Mouse (Mus musculus): Measurements from ENCODE around the gene Rps3. TPM values are rescaled to one million over a fixed set of nuclear protein-coding genes. Genes with fewer than 3 reads are reported as not detected.

The Rps3 gene
- 876 and 912 TPM in 2 replicates for polyA plus RNA-seq (2014; fragmentation: Nextera tagmentation; extraction: Ambion mirVana)

GRCm38 (mm10) chr7:99483271-99483923, at the start of gene Rps3:
Gene Rps3 (minus strand): TSS chr7:99483738.
- H3K4me3 ChIP-seq (ENCODE audit: low read depth, low read length), result peak within 1 kb of the TSS; percentile 79
- ATAC-seq (ENCODE audit: low read depth), result peak; percentile 95
- H3K9me3 ChIP-seq (ENCODE audit: control insufficient read depth, low read length), result no peaks in the 10 kb centered on the region

GRCm38 (mm10) chr7:99532526-99532925, 49.0 kb upstream of the Rps3 start:
- no peak for ATAC-seq (ENCODE audit: low read depth)
- Histone ChIP-seq H3K9me3 (ENCODE audit: control insufficient read depth, low read length) (no peaks in the 10 kb centered on the region), H3K4me3 (ENCODE audit: low read depth, low read length) (no peak overlapping the region), H3K4me1 (ENCODE audit: control insufficient read depth, insufficient read depth, low read length) (peaks cover 10% of the 10 kb centered on the region; the same call in 1 of the 2 replicates), H3K4me2 (ENCODE audit: low read depth, low read length) (no peak overlapping the region), H3K27ac (replicated peaks; ENCODE audit: low read depth, low read length) (no peak overlapping the region), H3K36me3 (ENCODE audit: control insufficient read depth, insufficient read depth, low read length) (no peaks in the 10 kb centered on the region), H3K27me3 (replicated peaks; ENCODE audit: control insufficient read depth, insufficient read depth, low read length) (no peaks in the 10 kb centered on the region), H3K9ac (ENCODE audit: low read depth, low read length) (no peak overlapping the region)
- WGBS, result 79% methylated on average over 4 of the region's 4 CpGs
- no peak for DNase-seq (ENCODE audit: low spot score)

More at GRCm38 (mm10) chr7:99483271-99483923, at the start of gene Rps3:
- H3K9ac ChIP-seq (ENCODE audit: low read depth, low read length), result peak within 1 kb of the TSS; percentile 88
- H3K4me1 ChIP-seq (ENCODE audit: control insufficient read depth, insufficient read depth, low read length), result peaks cover 21% of the 10 kb centered on the region
- peak within 1 kb of the TSS; percentile 81 for H3K27ac ChIP-seq (replicated peaks; ENCODE audit: low read depth, low read length)
- H3K4me2 ChIP-seq (ENCODE audit: low read depth, low read length), result peak within 1 kb of the TSS; percentile 97
- H3K27me3 ChIP-seq (replicated peaks; ENCODE audit: control insufficient read depth, insufficient read depth, low read length), result no peaks in the 10 kb centered on the region
- peak; percentile 99 for DNase-seq (ENCODE audit: low spot score)
- under 1% methylated on average over 38 of the region's 45 CpGs for WGBS
- H3K36me3 ChIP-seq (ENCODE audit: control insufficient read depth, insufficient read depth, low read length), result peaks cover 41% of the 10 kb centered on the region

- Histone ChIP-seq H3K9ac (ENCODE audit: low read depth, low read length) (no peak overlapping the region), H3K36me3 (ENCODE audit: control insufficient read depth, insufficient read depth, low read length) (no peaks in the 10 kb centered on the region), H3K9me3 (ENCODE audit: control insufficient read depth, low read length) (no peaks in the 10 kb centered on the region), H3K27me3 (replicated peaks; ENCODE audit: control insufficient read depth, insufficient read depth, low read length) (no peaks in the 10 kb centered on the region), H3K4me2 (ENCODE audit: low read depth, low read length) (no peak overlapping the region), H3K27ac (replicated peaks; ENCODE audit: low read depth, low read length) (no peak overlapping the region), H3K4me1 (ENCODE audit: control insufficient read depth, insufficient read depth, low read length) (peaks cover 10% of the 10 kb centered on the region; the same call in 1 of the 2 replicates), H3K4me3 (ENCODE audit: low read depth, low read length) (no peak overlapping the region)
- DNase-seq (ENCODE audit: low spot score) (no peak), ATAC-seq (ENCODE audit: low read depth) (no peak)
- whole genome bisulfite sequencing, result 87% methylated on average over 3 of the region's 3 CpGs
Observed at GRCm38 (mm10) chr7:99531408-99531970, 48.0 kb upstream of the Rps3 start.

- no peaks in the 10 kb centered on the region for H3K4me1 ChIP-seq (ENCODE audit: control insufficient read depth, insufficient read depth, low read length)
- ATAC-seq (ENCODE audit: low read depth) (no peak), DNase-seq (ENCODE audit: low spot score) (no peak)
- H3K27me3 ChIP-seq (replicated peaks; ENCODE audit: control insufficient read depth, insufficient read depth, low read length), result no peaks in the 10 kb centered on the region
- WGBS, result 40% methylated on average over 5 of the region's 5 CpGs
- no peak overlapping the region for H3K27ac ChIP-seq (replicated peaks; ENCODE audit: low read depth, low read length)
- no peak overlapping the region for H3K4me3 ChIP-seq (ENCODE audit: low read depth, low read length)
- no peak overlapping the region for H3K4me2 ChIP-seq (ENCODE audit: low read depth, low read length)
- H3K9me3 ChIP-seq (ENCODE audit: control insufficient read depth, low read length), result no peaks in the 10 kb centered on the region
- H3K36me3 ChIP-seq (ENCODE audit: control insufficient read depth, insufficient read depth, low read length), result no peaks in the 10 kb centered on the region
- H3K9ac ChIP-seq (ENCODE audit: low read depth, low read length), result no peak overlapping the region
Observed at GRCm38 (mm10) chr7:99529410-99529809, 45.9 kb upstream of the Rps3 start.

GRCm38 (mm10) chr7:99528547-99528946, 45.0 kb upstream of the Rps3 start:
- Histone ChIP-seq H3K36me3 (ENCODE audit: control insufficient read depth, insufficient read depth, low read length) (no peaks in the 10 kb centered on the region), H3K27ac (replicated peaks; ENCODE audit: low read depth, low read length) (no peak overlapping the region), H3K4me1 (ENCODE audit: control insufficient read depth, insufficient read depth, low read length) (no peaks in the 10 kb centered on the region), H3K9me3 (ENCODE audit: control insufficient read depth, low read length) (no peaks in the 10 kb centered on the region), H3K4me3 (ENCODE audit: low read depth, low read length) (no peak overlapping the region), H3K27me3 (replicated peaks; ENCODE audit: control insufficient read depth, insufficient read depth, low read length) (no peaks in the 10 kb centered on the region), H3K4me2 (ENCODE audit: low read depth, low read length) (no peak overlapping the region), H3K9ac (ENCODE audit: low read depth, low read length) (no peak overlapping the region)
- no peak for DNase-seq (ENCODE audit: low spot score)
- WGBS, result 30% methylated on average over 2 of the region's 2 CpGs
- ATAC-seq (ENCODE audit: low read depth), result no peak

GRCm38 (mm10) chr7:99523837-99524236, 40.3 kb upstream of the Rps3 start:
- no peak overlapping the region for H3K4me2 ChIP-seq (ENCODE audit: low read depth, low read length)
- no peak for DNase-seq (ENCODE audit: low spot score)
- no peak overlapping the region for H3K4me3 ChIP-seq (ENCODE audit: low read depth, low read length)
- no peaks in the 10 kb centered on the region for H3K27me3 ChIP-seq (replicated peaks; ENCODE audit: control insufficient read depth, insufficient read depth, low read length)
- 87% methylated on average over 1 of the region's 1 CpGs for WGBS
- no peaks in the 10 kb centered on the region for H3K4me1 ChIP-seq (ENCODE audit: control insufficient read depth, insufficient read depth, low read length)
- no peak for ATAC-seq (ENCODE audit: low read depth)
- no peaks in the 10 kb centered on the region for H3K36me3 ChIP-seq (ENCODE audit: control insufficient read depth, insufficient read depth, low read length)
- no peak overlapping the region for H3K9ac ChIP-seq (ENCODE audit: low read depth, low read length)
- no peaks in the 10 kb centered on the region for H3K9me3 ChIP-seq (ENCODE audit: control insufficient read depth, low read length)
- H3K27ac ChIP-seq (replicated peaks; ENCODE audit: low read depth, low read length), result no peak overlapping the region

GRCm38 (mm10) chr7:99523121-99523520, 39.6 kb upstream of the Rps3 start:
- H3K9ac ChIP-seq (ENCODE audit: low read depth, low read length), result no peak overlapping the region
- DNase-seq (ENCODE audit: low spot score) (no peak), ATAC-seq (ENCODE audit: low read depth) (no peak)
- no peak overlapping the region for H3K27ac ChIP-seq (replicated peaks; ENCODE audit: low read depth, low read length)
- H3K27me3 ChIP-seq (replicated peaks; ENCODE audit: control insufficient read depth, insufficient read depth, low read length), result no peaks in the 10 kb centered on the region
- WGBS, result 68% methylated on average over 8 of the region's 8 CpGs
- no peak overlapping the region for H3K4me3 ChIP-seq (ENCODE audit: low read depth, low read length)
- H3K4me2 ChIP-seq (ENCODE audit: low read depth, low read length), result no peak overlapping the region
- H3K4me1 ChIP-seq (ENCODE audit: control insufficient read depth, insufficient read depth, low read length), result no peaks in the 10 kb centered on the region
- H3K9me3 ChIP-seq (ENCODE audit: control insufficient read depth, low read length), result no peaks in the 10 kb centered on the region
- H3K36me3 ChIP-seq (ENCODE audit: control insufficient read depth, insufficient read depth, low read length), result no peaks in the 10 kb centered on the region

- no peaks in the 10 kb centered on the region for H3K36me3 ChIP-seq (ENCODE audit: control insufficient read depth, insufficient read depth, low read length)
- WGBS, result 48% methylated on average over 4 of the region's 4 CpGs
- ATAC-seq (ENCODE audit: low read depth), result no peak
- H3K4me2 ChIP-seq (ENCODE audit: low read depth, low read length), result no peak overlapping the region
- no peak overlapping the region for H3K9ac ChIP-seq (ENCODE audit: low read depth, low read length)
- no peak overlapping the region for H3K27ac ChIP-seq (replicated peaks; ENCODE audit: low read depth, low read length)
- H3K4me3 ChIP-seq (ENCODE audit: low read depth, low read length), result no peak overlapping the region
- no peaks in the 10 kb centered on the region for H3K27me3 ChIP-seq (replicated peaks; ENCODE audit: control insufficient read depth, insufficient read depth, low read length)
- no peaks in the 10 kb centered on the region for H3K4me1 ChIP-seq (ENCODE audit: control insufficient read depth, insufficient read depth, low read length)
- H3K9me3 ChIP-seq (ENCODE audit: control insufficient read depth, low read length), result no peaks in the 10 kb centered on the region
- peak; percentile 34 for DNase-seq (ENCODE audit: low spot score)
Observed at GRCm38 (mm10) chr7:99518954-99519644, 35.6 kb upstream of the Rps3 start.

All from embryonic facial prominence, embryonic 14.5 days (tissue).